Mouse (Mus musculus): ENCODE measurements around the gene Yy2. TPM values are rescaled to one million over a fixed set of nuclear protein-coding genes. Genes with fewer than 3 reads are reported as not detected.

Gene Yy2
- total and polyA plus RNA-seq, 2 experiments from 2014 or later, result 1.6 to 2.6 TPM

- H3K9me3 ChIP-seq (replicated peaks; ENCODE audit: control insufficient read depth, low read length), result no peaks in the 10 kb centered on the region
- no peaks in the 10 kb centered on the region for H3K27me3 ChIP-seq (ENCODE audit: control insufficient read depth, insufficient read depth, low read length)
- TF ChIP-seq CTCF (IDR thresholded peaks at IDR 0.05; ENCODE audit: low read depth) (no peak), EP300 (IDR thresholded peaks at IDR 0.05; ENCODE audit: low read depth) (no peak)
- H3K4me1 ChIP-seq (ENCODE audit: control insufficient read depth, insufficient read depth), result no peaks in the 10 kb centered on the region
- no peak overlapping the region for H3K9ac ChIP-seq (replicated peaks; ENCODE audit: low read depth, low read length)
- no peak for ATAC-seq (ENCODE audit: insufficient read depth, low read depth)
- WGBS, result 62% methylated on average over 5 of the region's 5 CpGs
- peak overlapping the region; percentile 72; the same call in 1 of the 2 replicates for H3K4me3 ChIP-seq (ENCODE audit: low read depth, low read length)
- no peaks in the 10 kb centered on the region for H3K36me3 ChIP-seq (replicated peaks; ENCODE audit: control insufficient read depth, insufficient read depth, low read length)
- DNase-seq (ENCODE audit: low spot score), result no peak
- H3K4me2 ChIP-seq (ENCODE audit: low read depth, low read length), result peak overlapping the region; percentile 64
- H3K27ac ChIP-seq (ENCODE audit: low read depth), result no peak overlapping the region; the same call in 1 of the 2 replicates
Measured at GRCm38 (mm10) chrX:157596802-157597201, 28.0 kb upstream of the Yy2 start.

- Histone ChIP-seq H3K4me2 (ENCODE audit: low read depth, low read length) (no peak overlapping the region), H3K27ac (ENCODE audit: low read depth) (no peak overlapping the region), H3K9ac (replicated peaks; ENCODE audit: low read depth, low read length) (no peak overlapping the region), H3K4me1 (ENCODE audit: control insufficient read depth, insufficient read depth) (no peaks in the 10 kb centered on the region), H3K4me3 (ENCODE audit: low read depth, low read length) (no peak overlapping the region), H3K9me3 (replicated peaks; ENCODE audit: control insufficient read depth, low read length) (no peaks in the 10 kb centered on the region), H3K36me3 (replicated peaks; ENCODE audit: control insufficient read depth, insufficient read depth, low read length) (no peaks in the 10 kb centered on the region), H3K27me3 (ENCODE audit: control insufficient read depth, insufficient read depth, low read length) (no peaks in the 10 kb centered on the region)
- TF ChIP-seq CTCF (IDR thresholded peaks at IDR 0.05; ENCODE audit: low read depth), result no peak
- no peak for TF ChIP-seq EP300 (IDR thresholded peaks at IDR 0.05; ENCODE audit: low read depth)
- ATAC-seq (ENCODE audit: insufficient read depth, low read depth) (no peak), DNase-seq (ENCODE audit: low spot score) (no peak)
- WGBS, result 60% methylated on average over 6 of the region's 6 CpGs
Measured at GRCm38 (mm10) chrX:157595927-157596326, 27.1 kb upstream of the Yy2 start.

- ATAC-seq (ENCODE audit: insufficient read depth, low read depth) (no peak), DNase-seq (ENCODE audit: low spot score) (no peak)
- Histone ChIP-seq H3K27me3 (ENCODE audit: control insufficient read depth, insufficient read depth, low read length) (no peaks in the 10 kb centered on the region), H3K4me3 (ENCODE audit: low read depth, low read length) (no peak overlapping the region), H3K9ac (replicated peaks; ENCODE audit: low read depth, low read length) (no peak overlapping the region), H3K36me3 (replicated peaks; ENCODE audit: control insufficient read depth, insufficient read depth, low read length) (0 out of 2 replicates have a peak, but pooled peaks cover 4% of the 10 kb centered on the region), H3K27ac (ENCODE audit: low read depth) (no peak overlapping the region), H3K4me1 (ENCODE audit: control insufficient read depth, insufficient read depth) (no peaks in the 10 kb centered on the region), H3K4me2 (ENCODE audit: low read depth, low read length) (no peak overlapping the region), H3K9me3 (replicated peaks; ENCODE audit: control insufficient read depth, low read length) (no peaks in the 10 kb centered on the region)
- TF ChIP-seq EP300 (IDR thresholded peaks at IDR 0.05; ENCODE audit: low read depth) (no peak), CTCF (IDR thresholded peaks at IDR 0.05; ENCODE audit: low read depth) (no peak)
- 59% methylated on average over 2 of the region's 2 CpGs for WGBS
Measured at GRCm38 (mm10) chrX:157594606-157595005, 25.8 kb upstream of the Yy2 start.

- no peak overlapping the region for H3K27ac ChIP-seq (ENCODE audit: low read depth)
- no peaks in the 10 kb centered on the region for H3K9me3 ChIP-seq (replicated peaks; ENCODE audit: control insufficient read depth, low read length)
- WGBS, result 73% methylated on average over 5 of the region's 5 CpGs
- no peak overlapping the region for H3K4me2 ChIP-seq (ENCODE audit: low read depth, low read length)
- DNase-seq (ENCODE audit: low spot score) (no peak), ATAC-seq (ENCODE audit: insufficient read depth, low read depth) (no peak)
- H3K27me3 ChIP-seq (ENCODE audit: control insufficient read depth, insufficient read depth, low read length), result no peaks in the 10 kb centered on the region
- H3K36me3 ChIP-seq (replicated peaks; ENCODE audit: control insufficient read depth, insufficient read depth, low read length), result 0 out of 2 replicates have a peak, but pooled peaks cover 11% of the 10 kb centered on the region
- no peaks in the 10 kb centered on the region for H3K4me1 ChIP-seq (ENCODE audit: control insufficient read depth, insufficient read depth)
- no peak overlapping the region for H3K9ac ChIP-seq (replicated peaks; ENCODE audit: low read depth, low read length)
- TF ChIP-seq EP300 (IDR thresholded peaks at IDR 0.05; ENCODE audit: low read depth), result no peak
- no peak for TF ChIP-seq CTCF (IDR thresholded peaks at IDR 0.05; ENCODE audit: low read depth)
- H3K4me3 ChIP-seq (ENCODE audit: low read depth, low read length), result no peak overlapping the region
Measured at GRCm38 (mm10) chrX:157587001-157587400, 18.2 kb upstream of the Yy2 start.

DNA sequence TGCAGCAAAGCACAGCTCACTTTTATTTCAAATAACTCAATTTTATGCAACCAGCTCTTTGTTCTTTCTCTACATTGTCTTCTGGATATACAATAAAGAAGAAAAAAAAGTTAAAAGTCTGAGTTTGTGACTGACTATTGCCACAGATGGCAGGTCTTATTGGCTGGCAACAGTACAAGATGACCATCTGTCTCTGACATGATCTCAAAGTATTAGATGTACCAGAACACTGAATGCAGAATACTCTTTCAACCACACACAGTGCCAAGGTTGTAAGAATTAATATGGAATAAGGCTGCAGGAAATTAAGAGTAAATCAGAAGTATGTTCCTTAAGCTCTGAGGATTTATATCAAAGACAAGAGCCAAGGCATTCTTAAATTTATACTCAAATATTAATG lies 17.6 kb upstream of the Yy2 start:
- no peak overlapping the region for H3K4me3 ChIP-seq (ENCODE audit: low read depth, low read length)
- DNase-seq (ENCODE audit: low spot score), result no peak

GRCm38 (mm10) chrX:157579108-157579614 lies 10.4 kb upstream of the Yy2 start:
- WGBS, result 88% methylated on average over 6 of the region's 6 CpGs

More for the DNA sequence above, 17.6 kb upstream of the Yy2 start:
- Histone ChIP-seq H3K9ac (replicated peaks; ENCODE audit: low read depth, low read length) (no peak overlapping the region), H3K27me3 (ENCODE audit: control insufficient read depth, insufficient read depth, low read length) (no peaks in the 10 kb centered on the region), H3K4me1 (ENCODE audit: control insufficient read depth, insufficient read depth) (no peaks in the 10 kb centered on the region), H3K27ac (ENCODE audit: low read depth) (no peak overlapping the region), H3K4me2 (ENCODE audit: low read depth, low read length) (no peak overlapping the region), H3K9me3 (replicated peaks; ENCODE audit: control insufficient read depth, low read length) (no peaks in the 10 kb centered on the region), H3K36me3 (replicated peaks; ENCODE audit: control insufficient read depth, insufficient read depth, low read length) (0 out of 2 replicates have a peak, but pooled peaks cover 11% of the 10 kb centered on the region)
- TF ChIP-seq CTCF (IDR thresholded peaks at IDR 0.05; ENCODE audit: low read depth) (no peak), EP300 (IDR thresholded peaks at IDR 0.05; ENCODE audit: low read depth) (no peak)
- no peak for ATAC-seq (ENCODE audit: insufficient read depth, low read depth)

More at GRCm38 (mm10) chrX:157579108-157579614, 10.4 kb upstream of the Yy2 start:
- Histone ChIP-seq H3K9me3 (replicated peaks; ENCODE audit: control insufficient read depth, low read length) (no peaks in the 10 kb centered on the region), H3K27me3 (ENCODE audit: control insufficient read depth, insufficient read depth, low read length) (no peaks in the 10 kb centered on the region), H3K36me3 (replicated peaks; ENCODE audit: control insufficient read depth, insufficient read depth, low read length) (no peaks in the 10 kb centered on the region), H3K4me1 (ENCODE audit: control insufficient read depth, insufficient read depth) (no peaks in the 10 kb centered on the region), H3K4me2 (ENCODE audit: low read depth, low read length) (no peak overlapping the region), H3K4me3 (ENCODE audit: low read depth, low read length) (no peak overlapping the region), H3K27ac (ENCODE audit: low read depth) (no peak overlapping the region), H3K9ac (replicated peaks; ENCODE audit: low read depth, low read length) (no peak overlapping the region)
- no peak for TF ChIP-seq EP300 (IDR thresholded peaks at IDR 0.05; ENCODE audit: low read depth)
- TF ChIP-seq CTCF (IDR thresholded peaks at IDR 0.05; ENCODE audit: low read depth), result no peak
- ATAC-seq (ENCODE audit: insufficient read depth, low read depth), result no peak
- no peak for DNase-seq (ENCODE audit: low spot score)
